Comparison of ENCODE assay signal across 10 mouse cellular contexts in the genomic region with DNA sequence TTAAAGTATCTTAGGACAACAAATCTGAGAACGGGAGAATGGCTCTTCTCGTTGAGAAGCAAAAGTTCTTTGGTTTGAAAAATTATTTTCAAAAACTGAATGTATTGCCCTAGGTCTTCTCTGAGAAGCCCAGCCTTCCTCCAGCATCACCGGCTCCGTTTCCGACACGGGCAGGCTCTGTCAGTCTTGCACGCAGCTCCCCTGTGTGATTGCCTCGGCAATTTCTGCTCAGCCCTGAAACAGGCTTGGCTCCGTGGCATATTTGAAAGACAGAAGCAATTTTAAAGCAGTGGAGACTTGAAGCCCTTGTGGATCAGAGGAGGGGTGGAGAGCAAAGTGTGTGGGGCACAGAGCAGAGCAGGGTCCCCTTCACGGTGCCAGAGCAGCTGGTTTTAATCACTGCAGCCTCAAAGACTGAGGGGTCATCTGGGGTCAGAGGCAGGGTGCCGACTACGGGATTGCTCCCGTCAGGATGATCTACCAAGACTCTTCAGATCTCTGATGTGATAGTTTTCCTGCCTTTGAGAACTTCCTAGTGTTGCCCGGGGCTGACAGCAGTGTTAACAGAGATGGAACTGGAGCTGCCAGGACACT.
DNase-seq lines count a peak whose midpoint lies in the region; ATAC-seq lines count a peak whose summit lies in the region.
"Had no signal": no experiment of that assay in that cellular context is flagged by ENCODE, and none has a peak within 500 bp of the region (broad histone marks: within the 10 kb centered on the region; RNA-seq: fewer than 3 reads in every experiment).

No protein-coding gene starts in this region.

- 0 out of 2 replicates have a peak overlapping the region, but pooled peaks have one; percentile 7 for H3K4me3 ChIP-seq in hindbrain, embryonic 10.5 days
- H3K4me3 ChIP-seq in hindbrain, embryonic 11.5 days (ENCODE audit: low read depth, low read length) = no peak overlapping the region
- H3K4me3 ChIP-seq in hindbrain, embryonic 13.5 days = no peak overlapping the region
- H3K4me3 ChIP-seq in midbrain, embryonic 13.5 days (replicated peaks) = no peak overlapping the region
- H3K4me3 ChIP-seq: liver, embryonic 15.5 days had no signal

- no peak for ATAC-seq in hindbrain, embryonic 11.5 days (ENCODE audit: low FRiP score)
- ATAC-seq in hindbrain, embryonic 13.5 days (ENCODE audit: low FRiP score) = no peak
- no peak for ATAC-seq in midbrain, embryonic 13.5 days
- ATAC-seq: intestine, embryonic 16.5 days had no signal

- 17% methylated on average over 14 of the region's 14 CpGs for WGBS in hindbrain, embryonic 10.5 days
- 27% methylated on average over 14 of the region's 14 CpGs for WGBS in hindbrain, embryonic 11.5 days
- WGBS in hindbrain, embryonic 13.5 days = 26% methylated on average over 14 of the region's 14 CpGs
- WGBS in midbrain, embryonic 13.5 days = 18% methylated on average over 14 of the region's 14 CpGs

- no peaks in the 10 kb centered on the region for H3K9me3 ChIP-seq in hindbrain, embryonic 10.5 days
- H3K9me3 ChIP-seq in hindbrain, embryonic 11.5 days (ENCODE audit: control insufficient read depth, low read length) = no peaks in the 10 kb centered on the region
- H3K9me3 ChIP-seq in hindbrain, embryonic 13.5 days = no peaks in the 10 kb centered on the region
- no peaks in the 10 kb centered on the region for H3K9me3 ChIP-seq in midbrain, embryonic 13.5 days
- H3K9me3 ChIP-seq: liver, embryonic 15.5 days had no signal

- H3K9ac ChIP-seq in hindbrain, embryonic 11.5 days (ENCODE audit: low read depth, low read length) = no peak overlapping the region
- H3K9ac ChIP-seq in hindbrain, embryonic 13.5 days = no peak overlapping the region
- H3K9ac ChIP-seq in midbrain, embryonic 13.5 days (replicated peaks) = peak overlapping the region; percentile 42; the same call in 1 of the 2 replicates
- H3K9ac ChIP-seq: liver, embryonic 15.5 days had no signal

- DNase-seq in hindbrain, embryonic 10.5 days (ENCODE audit: low spot score) = peak; percentile 69
- no peak for DNase-seq in hindbrain, embryonic 11.5 days (ENCODE audit: low spot score)
- DNase-seq in embryo, embryonic 9.5 days (ENCODE audit: extremely low spot score) = peak; percentile 82
- no peak for DNase-seq in cerebellum, adult 8-10 months
- DNase-seq in layer of hippocampus, postnatal 36 days = no peak
- DNase-seq: right cerebral cortex, postnatal 25 days had no signal

- H3K27me3 ChIP-seq in hindbrain, embryonic 10.5 days (ENCODE audit: insufficient read depth, poor library complexity, severe bottlenecking) = peaks cover 15% of the 10 kb centered on the region; the same call in 1 of the 2 replicates
- no peaks in the 10 kb centered on the region; the same call in 1 of the 2 replicates for H3K27me3 ChIP-seq in hindbrain, embryonic 11.5 days (ENCODE audit: control insufficient read depth, insufficient read depth, low read length)
- 0 out of 2 replicates have a peak, but pooled peaks cover 3% of the 10 kb centered on the region for H3K27me3 ChIP-seq in hindbrain, embryonic 13.5 days
- H3K27me3 ChIP-seq in midbrain, embryonic 13.5 days = no peaks in the 10 kb centered on the region
- H3K27me3 ChIP-seq: liver, embryonic 15.5 days had no signal

- peaks cover 11% of the 10 kb centered on the region for H3K36me3 ChIP-seq in hindbrain, embryonic 10.5 days
- no peaks in the 10 kb centered on the region for H3K36me3 ChIP-seq in hindbrain, embryonic 11.5 days (ENCODE audit: control insufficient read depth, insufficient read depth, low read length)
- H3K36me3 ChIP-seq in hindbrain, embryonic 13.5 days = peaks cover 30% of the 10 kb centered on the region
- peaks cover 17% of the 10 kb centered on the region for H3K36me3 ChIP-seq in midbrain, embryonic 13.5 days
- H3K36me3 ChIP-seq: liver, embryonic 15.5 days had no signal

- 0 out of 2 replicates have a peak overlapping the region, but pooled peaks have one; percentile 59 for H3K27ac ChIP-seq in hindbrain, embryonic 10.5 days
- no peak overlapping the region for H3K27ac ChIP-seq in hindbrain, embryonic 11.5 days (ENCODE audit: low read depth, low read length)
- peak overlapping the region; percentile 78 for H3K27ac ChIP-seq in hindbrain, embryonic 13.5 days
- H3K27ac ChIP-seq in midbrain, embryonic 13.5 days = peak overlapping the region; percentile 54
- H3K27ac ChIP-seq: liver, embryonic 15.5 days had no signal

- H3K4me2 ChIP-seq in hindbrain, embryonic 11.5 days (replicated peaks; ENCODE audit: low read depth, low read length) = no peak overlapping the region
- no peak overlapping the region for H3K4me2 ChIP-seq in hindbrain, embryonic 13.5 days
- no peak overlapping the region for H3K4me2 ChIP-seq in midbrain, embryonic 13.5 days (replicated peaks)
- H3K4me2 ChIP-seq: liver, embryonic 15.5 days had no signal

- peaks cover 49% of the 10 kb centered on the region for H3K4me1 ChIP-seq in hindbrain, embryonic 10.5 days (replicated peaks)
- H3K4me1 ChIP-seq in hindbrain, embryonic 11.5 days (replicated peaks; ENCODE audit: control insufficient read depth, insufficient read depth, low read length) = no peaks in the 10 kb centered on the region
- H3K4me1 ChIP-seq in hindbrain, embryonic 13.5 days (replicated peaks) = peaks cover 30% of the 10 kb centered on the region
- H3K4me1 ChIP-seq in midbrain, embryonic 13.5 days (replicated peaks) = peaks cover 36% of the 10 kb centered on the region

Comparison
In these comparisons a context has a peak if more than half of its experiments do, and no peak if none do; other contexts are left out.
1. DNase-seq: peak in hindbrain, embryonic 10.5 days (single experiment) and embryo, embryonic 9.5 days (single experiment); none in hindbrain, embryonic 11.5 days (single experiment), cerebellum, adult 8-10 months (single experiment) and layer of hippocampus, postnatal 36 days (0 of 2).